Mouse (Mus musculus) megakaryocyte-erythroid progenitor cell, adult 5 weeks (primary cell): ENCODE data around the gene Gm28372. TPM values are rescaled to one million over a fixed set of nuclear protein-coding genes. Genes with fewer than 3 reads are reported as not detected.

ENCODE experiments used
- polyA plus RNA-seq: library from polyadenylated mRNA; stranded (reverse); fragments of >175 nt; gene quantifications from 2 replicates; pipeline ENCODE4 v1.2.3, GENCODE M21; 2012

Gm28372 gene
- polyA plus RNA-seq = not detected in 2 replicates

GRCm38 (mm10) chr2:130404939-130405338, at the start of gene Gm28372, which contains the start of gene 1700020A23Rik:
TSS of gene Gm28372 (plus strand) at chr2:130405239.
TSS of gene 1700020A23Rik (plus strand) at chr2:130405259.

DNA sequence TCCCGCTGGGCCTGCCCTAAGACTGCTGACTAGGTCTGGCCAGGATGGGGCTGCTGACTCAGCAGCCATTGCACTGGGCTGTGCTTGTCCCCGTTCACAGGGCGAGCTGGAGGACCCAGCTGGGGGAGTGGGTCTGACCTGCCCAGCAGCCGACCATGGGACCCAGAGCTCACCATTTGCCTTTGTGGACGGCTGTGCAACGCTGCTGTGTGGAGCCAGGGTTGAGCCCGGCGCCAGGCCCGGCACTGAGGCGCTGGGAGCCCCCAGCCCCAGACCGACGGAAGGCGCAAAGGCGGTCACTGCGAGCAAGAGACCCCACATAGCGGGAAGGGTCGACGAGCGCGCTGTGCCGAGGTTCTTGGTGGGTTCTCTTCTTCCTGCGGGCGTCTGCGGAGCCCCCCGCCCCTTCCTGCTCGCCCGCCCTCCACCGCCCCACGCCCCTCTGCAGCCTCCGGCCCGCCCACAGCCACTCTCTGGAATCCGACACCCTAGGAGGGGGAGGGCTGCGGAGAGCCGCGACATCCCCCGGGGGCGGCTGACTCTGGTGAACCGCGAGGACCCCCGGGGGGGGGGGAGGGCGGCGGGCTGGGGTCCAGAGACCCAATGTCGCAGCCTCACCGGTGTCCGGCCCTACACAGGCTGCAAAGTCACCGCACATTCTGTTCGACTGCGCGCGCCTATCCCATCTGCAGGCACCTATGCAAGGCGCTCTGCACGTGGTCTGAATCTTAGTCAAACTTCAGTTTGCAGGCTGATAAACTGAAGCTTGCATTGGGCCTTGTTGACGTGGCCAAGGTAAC, 7.7 kb upstream of the Gm28372 start, which contains the start of gene Cpxm1:
Cpxm1 (minus strand) TSS at position 389 of the 800 bp plus-strand sequence.

DNA sequence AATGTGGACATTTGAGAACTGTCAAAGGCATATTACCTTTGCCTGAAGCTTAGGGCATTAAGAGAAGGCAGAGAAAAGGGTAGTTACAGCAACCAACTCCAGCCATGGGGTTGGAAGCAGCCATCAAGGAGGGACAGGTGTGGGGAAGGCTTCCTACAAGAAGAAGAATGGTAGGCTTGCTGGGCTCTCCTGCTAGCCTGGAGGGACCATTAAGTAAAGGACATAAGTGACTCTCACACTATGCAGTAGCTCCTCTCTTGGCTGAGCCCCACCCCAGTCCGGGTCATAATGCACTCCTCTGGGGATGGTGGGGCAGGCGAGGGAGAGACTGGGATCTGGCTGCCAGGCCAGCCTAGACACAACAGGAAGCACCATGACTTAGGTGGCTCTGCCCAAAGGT, 1.1 kb downstream of the Gm28372 start, which contains the start of gene Tmem239:
Tmem239 (plus strand) TSS at position 301 of the 400 bp plus-strand sequence.

DNA sequence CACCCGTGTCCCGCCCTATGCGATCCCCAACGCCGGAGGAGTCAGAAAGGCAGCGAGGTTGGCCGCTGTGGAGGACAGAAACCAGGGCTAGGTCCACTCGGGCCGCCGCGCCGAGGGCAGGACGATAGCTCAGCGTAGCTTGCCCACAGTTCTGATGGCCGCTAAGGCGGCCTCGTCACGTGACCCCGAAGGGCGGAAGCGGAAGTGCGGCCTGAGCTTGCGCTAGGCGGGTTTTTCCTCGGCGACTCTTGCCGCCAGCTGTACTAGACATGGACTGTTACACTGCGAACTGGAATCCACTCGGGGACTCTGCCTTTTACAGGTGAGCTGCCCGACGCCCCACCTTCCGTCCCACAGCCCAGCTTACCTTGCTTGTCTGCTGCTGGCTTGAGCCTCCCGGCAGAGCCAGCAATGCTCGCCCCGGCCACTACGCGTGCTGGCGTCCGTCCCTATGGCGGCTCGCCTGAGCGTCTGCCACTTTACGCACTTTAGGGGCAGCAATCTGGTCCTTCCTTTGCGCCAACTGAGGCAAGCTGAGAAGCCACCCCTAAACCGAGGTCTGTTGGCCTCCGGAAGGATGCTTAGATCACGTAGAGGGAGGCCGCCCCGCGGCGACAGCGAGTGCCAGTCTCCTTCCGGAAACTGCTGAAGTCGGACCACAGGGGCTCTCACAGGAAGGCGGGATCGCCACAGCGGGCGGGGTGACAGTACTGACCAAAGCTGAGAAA, 19.3 kb downstream of the Gm28372 start, which contains the start of the genes Vps16 and Pced1a:
Vps16 (plus strand) TSS at position 214 of the 728 bp plus-strand sequence.
Pced1a (minus strand) TSS at position 576 of the 728 bp plus-strand sequence.

DNA sequence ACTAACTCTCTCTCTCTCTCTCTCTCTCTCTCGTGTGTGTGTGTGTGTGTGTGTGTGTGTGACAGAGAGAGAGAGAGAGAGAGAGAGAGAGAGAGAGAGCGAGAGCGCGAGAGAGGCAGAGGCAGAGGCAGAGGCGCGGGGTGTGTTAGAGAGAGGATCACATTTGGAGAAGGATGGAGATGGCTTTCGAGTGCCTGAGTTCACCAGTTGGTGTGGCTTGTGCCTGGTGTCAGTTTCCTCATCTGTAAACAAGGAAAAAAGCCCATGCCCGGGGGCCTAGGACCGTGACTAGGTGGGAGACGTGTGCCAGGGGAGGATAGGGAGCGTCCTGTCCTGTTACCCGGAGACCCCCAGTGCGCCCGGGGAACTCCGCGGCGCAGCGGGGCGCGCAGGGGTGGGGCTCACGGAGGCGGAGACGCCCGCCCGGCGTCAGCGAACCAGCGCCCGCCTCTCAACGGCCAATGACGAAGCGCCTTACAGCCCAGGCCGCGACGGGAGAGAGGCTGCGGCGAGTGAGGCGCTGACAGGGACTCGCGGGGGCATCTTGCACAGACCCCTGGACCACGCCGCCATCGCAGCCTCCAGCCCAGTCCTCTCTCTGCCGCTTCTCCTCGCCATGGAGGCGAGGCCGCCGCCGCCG, 44.9 kb downstream of the Gm28372 start, which contains the start of gene Ptpra:
Ptpra (plus strand) TSS at position 485 of the 640 bp plus-strand sequence.

Other genes starting within 250 kb of the Gm28372 start
- 668 and 714 TPM in 2 replicates for gene Snrpb, start 225.8 kb upstream of the Gm28372 start, polyA plus RNA-seq
- not detected in 2 replicates for gene Tmc2, start 210.0 kb upstream of the Gm28372 start, polyA plus RNA-seq
- 83.3 and 119 TPM in 2 replicates for gene Nop56, start 130.8 kb upstream of the Gm28372 start, polyA plus RNA-seq
- 108 and 112 TPM in 2 replicates for gene Idh3b, start 120.7 kb upstream of the Gm28372 start, polyA plus RNA-seq
- gene Ebf4, start 110.1 kb upstream of the Gm28372 start, polyA plus RNA-seq = 0.02 and 0.04 TPM in 2 replicates
- 0.91 and 2.6 TPM in 2 replicates for gene Cpxm1, start 7.7 kb upstream of the Gm28372 start, polyA plus RNA-seq
- gene 1700020A23Rik, start within 50 bp of the Gm28372 start, polyA plus RNA-seq = not detected in 2 replicates
- not detected in 2 replicates for gene Tmem239, start 1.2 kb downstream of the Gm28372 start, polyA plus RNA-seq
- gene Vps16, start 19.1 kb downstream of the Gm28372 start, polyA plus RNA-seq = 16.1 and 20.4 TPM in 2 replicates
- gene Pced1a, start 19.5 kb downstream of the Gm28372 start, polyA plus RNA-seq = 17.7 and 21.0 TPM in 2 replicates
- 19.4 and 23.3 TPM in 2 replicates for gene Ptpra, start 45.0 kb downstream of the Gm28372 start, polyA plus RNA-seq
- 135 and 170 TPM in 2 replicates for gene Mrps26, start 158.5 kb downstream of the Gm28372 start, polyA plus RNA-seq
- not detected in 2 replicates for gene Oxt, start 170.9 kb downstream of the Gm28372 start, polyA plus RNA-seq
- 0.13 TPM in 1 of 2 replicates, not detected in the other for gene Avp, start 177.3 kb downstream of the Gm28372 start, polyA plus RNA-seq
- 0.65 and 0.66 TPM in 2 replicates for gene Fastkd5, start 224.8 kb downstream of the Gm28372 start, polyA plus RNA-seq
- 0.86 and 1.3 TPM in 2 replicates for gene Ubox5, start 224.8 kb downstream of the Gm28372 start, polyA plus RNA-seq
- 1.6 and 2.8 TPM in 2 replicates for gene Lzts3, start 237.6 kb downstream of the Gm28372 start, polyA plus RNA-seq